ENCODE assay signal across 35 mouse cellular contexts in genomic region chr1:106816766-106817165, GRCm38 (mm10). TPM values are rescaled to one million over a fixed set of nuclear protein-coding genes. Genes with fewer than 3 reads are reported as not detected.
"Had no signal": no experiment of that assay in that cellular context is flagged by ENCODE, and none has a peak within 500 bp of the region (broad histone marks: within the 10 kb centered on the region; RNA-seq: fewer than 3 reads in every experiment).

No protein-coding gene starts in this region.

- H3K4me3 ChIP-seq: gastrocnemius, adult 2 months; heart, embryonic 10.5 days; heart, embryonic 12.5 days; hindbrain, embryonic 10.5 days; hindbrain, embryonic 12.5 days; intestine, embryonic 15.5 days; kidney, embryonic 15.5 days; limb, embryonic 12.5 days; liver, embryonic 13.5 days had no signal

- H3K36me3 ChIP-seq: heart, embryonic 10.5 days; heart, embryonic 12.5 days; hindbrain, embryonic 10.5 days; hindbrain, embryonic 12.5 days; intestine, embryonic 15.5 days; kidney, embryonic 15.5 days; limb, embryonic 12.5 days; liver, embryonic 13.5 days had no signal

- H3K27me3 ChIP-seq: hindbrain, embryonic 12.5 days; intestine, embryonic 15.5 days; kidney, embryonic 15.5 days; limb, embryonic 12.5 days had no signal

- H3K4me2 ChIP-seq: heart, embryonic 12.5 days; hindbrain, embryonic 12.5 days; hindbrain, embryonic 14.5 days; intestine, embryonic 15.5 days; kidney, embryonic 15.5 days; limb, embryonic 12.5 days; liver, embryonic 11.5 days; liver, embryonic 13.5 days had no signal

- DNase-seq: gastrocnemius, adult 2 months; gastrocnemius, postnatal 10 days; gastrocnemius, postnatal 25 days; heart, postnatal 10 days; heart, postnatal 4 days; kidney, adult 18-20 months; kidney, adult 8-10 months; kidney, postnatal 14 days; kidney, postnatal 36 days; layer of hippocampus, adult 9-11 months; layer of hippocampus, postnatal 36 days; left cerebral cortex, postnatal 4 days; liver; liver, embryonic 13.5 days had no signal

- H3K9me3 ChIP-seq: heart, embryonic 10.5 days; heart, embryonic 12.5 days; hindbrain, embryonic 10.5 days; hindbrain, embryonic 12.5 days; intestine, embryonic 15.5 days; kidney, embryonic 15.5 days; limb, embryonic 12.5 days; liver, embryonic 13.5 days had no signal

- H3K27ac ChIP-seq: gastrocnemius, adult 2 months; heart, embryonic 10.5 days; hindbrain, embryonic 10.5 days; hindbrain, embryonic 12.5 days; hindbrain, embryonic 14.5 days; intestine, embryonic 15.5 days; kidney, embryonic 15.5 days; kidney, postnatal 0 days; limb, embryonic 12.5 days; liver, embryonic 13.5 days had no signal

- ATAC-seq: hindbrain, embryonic 16.5 days; inflammation-experienced regulatory T-cells, adult 6 months; intestine, embryonic 15.5 days; intestine, postnatal 0 days had no signal

- H3K9ac ChIP-seq: heart, embryonic 12.5 days; hindbrain, embryonic 12.5 days; hindbrain, embryonic 14.5 days; intestine, embryonic 15.5 days; kidney, embryonic 15.5 days; limb, embryonic 12.5 days; liver, embryonic 13.5 days had no signal

- H3K4me1 ChIP-seq: heart, embryonic 10.5 days; heart, embryonic 12.5 days; hindbrain, embryonic 10.5 days; hindbrain, embryonic 12.5 days; intestine, embryonic 15.5 days; kidney, embryonic 15.5 days; limb, embryonic 12.5 days; liver, embryonic 13.5 days had no signal

RNA-seq across cellular contexts. Expression of gene Serpinb5, which starts 44.2 kb away (rescaled TPM):
- total RNA-seq: gastrocnemius, adult 2 months; gastrocnemius, postnatal 10 days; gastrocnemius, postnatal 25 days; granulocyte monocyte progenitor cell, adult 5-6 weeks; heart, postnatal 10 days; heart, postnatal 25 days; heart, postnatal 4 days; layer of hippocampus, adult 18-20 months; layer of hippocampus, adult 8-10 months; layer of hippocampus, postnatal 14 days; layer of hippocampus, postnatal 36 days; left cerebral cortex, adult 8-10 months; left cerebral cortex, postnatal 10 days; left cerebral cortex, postnatal 4 days had no signal
- polyA plus RNA-seq: heart, embryonic 10.5 days; heart, embryonic 12.5 days; heart, embryonic 14.5 days; hindbrain, embryonic 10.5 days; hindbrain, embryonic 16.5 days; inflammation-experienced regulatory T-cells, adult 6 months; liver, embryonic 11.5 days had no signal
